In the genomic region with DNA sequence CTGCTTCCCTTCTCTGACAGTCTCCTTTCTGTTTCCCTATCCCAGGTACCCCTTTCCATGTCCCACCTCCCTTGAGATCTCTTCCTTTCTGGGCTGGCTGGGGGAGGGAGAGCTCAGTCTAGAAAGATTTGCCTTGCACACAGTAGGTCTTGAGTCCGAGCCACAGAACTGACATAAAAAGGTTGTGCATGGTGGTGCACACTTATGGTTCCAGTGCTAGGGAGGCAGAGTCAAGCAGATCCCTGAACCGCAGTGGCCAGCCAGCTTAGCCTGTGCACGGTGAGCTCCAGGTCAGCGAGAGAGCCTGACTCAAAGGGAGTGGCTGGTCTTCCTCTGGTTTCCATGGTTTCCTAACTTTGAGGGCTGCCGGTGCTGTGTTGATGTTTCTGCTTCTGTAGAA, we compare ENCODE assay signal across 33 mouse cellular contexts.
"Had no signal": no experiment of that assay in that cellular context is flagged by ENCODE, and none has a peak within 500 bp of the region (broad histone marks: within the 10 kb centered on the region; RNA-seq: fewer than 3 reads in every experiment).

No protein-coding gene starts in this region.

- H3K36me3 ChIP-seq: heart, embryonic 12.5 days; heart, embryonic 13.5 days; heart, embryonic 15.5 days; hindbrain, embryonic 10.5 days; hindbrain, embryonic 12.5 days; hindbrain, embryonic 13.5 days; hindbrain, embryonic 15.5 days; intestine, embryonic 15.5 days; kidney, embryonic 15.5 days had no signal

- ATAC-seq: hindbrain, embryonic 16.5 days; hindbrain, postnatal 0 days; inflammation-experienced regulatory T-cells, adult 6 months; intestine, embryonic 15.5 days; intestine, embryonic 16.5 days; intestine, postnatal 0 days had no signal

- H3K9me3 ChIP-seq: heart, embryonic 13.5 days; heart, embryonic 15.5 days; hindbrain, embryonic 10.5 days; hindbrain, embryonic 12.5 days; hindbrain, embryonic 13.5 days; hindbrain, embryonic 15.5 days; intestine, embryonic 15.5 days; kidney, embryonic 15.5 days had no signal

- H3K4me2 ChIP-seq: heart, embryonic 12.5 days; heart, embryonic 13.5 days; heart, embryonic 15.5 days; hindbrain, embryonic 12.5 days; hindbrain, embryonic 13.5 days; hindbrain, embryonic 14.5 days; hindbrain, embryonic 15.5 days; intestine, embryonic 15.5 days; kidney, embryonic 15.5 days had no signal

- H3K27ac ChIP-seq: heart, embryonic 13.5 days; heart, embryonic 15.5 days; hindbrain, embryonic 10.5 days; hindbrain, embryonic 12.5 days; hindbrain, embryonic 13.5 days; hindbrain, embryonic 14.5 days; hindbrain, embryonic 15.5 days; hindbrain, postnatal 0 days; intestine, embryonic 15.5 days; kidney, embryonic 15.5 days; kidney, postnatal 0 days; layer of hippocampus, adult 2 months; left cerebral cortex, adult 2 months had no signal

- H3K27me3 ChIP-seq: heart, embryonic 12.5 days; heart, embryonic 15.5 days; hindbrain, embryonic 12.5 days; hindbrain, embryonic 13.5 days; hindbrain, embryonic 15.5 days; intestine, embryonic 15.5 days; kidney, embryonic 15.5 days had no signal

- H3K9ac ChIP-seq: heart, embryonic 12.5 days; heart, embryonic 13.5 days; heart, embryonic 15.5 days; hindbrain, embryonic 12.5 days; hindbrain, embryonic 13.5 days; hindbrain, embryonic 14.5 days; hindbrain, embryonic 15.5 days; intestine, embryonic 15.5 days; kidney, embryonic 15.5 days had no signal

- H3K4me3 ChIP-seq: heart, embryonic 12.5 days; heart, embryonic 13.5 days; heart, embryonic 15.5 days; hindbrain, embryonic 10.5 days; hindbrain, embryonic 12.5 days; hindbrain, embryonic 13.5 days; hindbrain, embryonic 15.5 days; intestine, embryonic 15.5 days; kidney, embryonic 15.5 days; layer of hippocampus, adult 2 months; left cerebral cortex, adult 2 months had no signal

- DNase-seq: heart, postnatal 10 days; heart, postnatal 14 days; heart, postnatal 4 days; kidney, adult 11 months; kidney, adult 18-20 months; kidney, adult 2 months; kidney, adult 8-10 months; kidney, adult 9 months; kidney, postnatal 10 days; kidney, postnatal 14 days; kidney, postnatal 25 days; kidney, postnatal 36 days; kidney, postnatal 4 days; layer of hippocampus, adult 9-11 months; layer of hippocampus, postnatal 36 days had no signal

- H3K4me1 ChIP-seq: heart, embryonic 13.5 days; heart, embryonic 15.5 days; hindbrain, embryonic 12.5 days; hindbrain, embryonic 15.5 days; intestine, embryonic 15.5 days; kidney, embryonic 15.5 days had no signal
